Mouse (Mus musculus) cerebellum, adult (tissue): Measurements from ENCODE around the gene Echs1.

Experiments
- ATAC-seq: cut with Nextera tagmentation; 2 replicates; pipeline ENCODE4 v1.9.2; 2017; ENCODE audit warnings: mild to moderate bottlenecking, moderate library complexity, mixed read lengths; ENCODE audit not compliant: insufficient number of reproducible peaks, low FRiP score, low TSS enrichment

The Echs1 gene

GRCm38 (mm10) chr7:140070042-140070711, 46.1 kb downstream of the Echs1 start:
- no peak for ATAC-seq

GRCm38 (mm10) chr7:140067397-140067796, 48.9 kb downstream of the Echs1 start:
- ATAC-seq = no peak

GRCm38 (mm10) chr7:140063092-140063491, 53.2 kb downstream of the Echs1 start:
- 0 out of 2 replicates have a peak, but pooled peaks have one; percentile 40 for ATAC-seq

- no peak for ATAC-seq
Measured at GRCm38 (mm10) chr7:140062307-140062706, 54.0 kb downstream of the Echs1 start.

- ATAC-seq = no peak
Measured at GRCm38 (mm10) chr7:140061832-140062130, 54.5 kb downstream of the Echs1 start.

- no peak for ATAC-seq
Measured at GRCm38 (mm10) chr7:140060936-140061831, 55.1 kb downstream of the Echs1 start.

GRCm38 (mm10) chr7:140059601-140060000, 56.7 kb downstream of the Echs1 start:
- ATAC-seq = no peak

GRCm38 (mm10) chr7:140058528-140058927, 57.7 kb downstream of the Echs1 start:
- ATAC-seq = no peak

- ATAC-seq = no peak
Measured at GRCm38 (mm10) chr7:140057413-140058407, 58.6 kb downstream of the Echs1 start.
